Mouse (Mus musculus) small intestine, adult 2 months (tissue): Measurements from ENCODE around the gene Pwp1. TPM values are rescaled to one million over a fixed set of nuclear protein-coding genes. Genes with fewer than 3 reads are reported as not detected.
"Not testable (repeated sequence)": the region's sequence is repeated elsewhere in the genome, so short reads cannot be mapped to it uniquely, and the experiment has no call there.

Source experiments
- H3K27ac ChIP-seq: fragments of 200-500 bp; 2 replicates; pipeline ENCODE4 v1.5.1; 2012; ENCODE audit warnings: low read depth, low read length, control low read depth, inconsistent platforms; ENCODE audit not compliant: insufficient read depth
- H3K27me3 ChIP-seq: fragments of 200-500 bp; 2 replicates; pipeline ENCODE4 v1.6.1; 2012; ENCODE audit warnings: mild to moderate bottlenecking, moderate library complexity, low read length, inconsistent platforms; ENCODE audit not compliant: control insufficient read depth, insufficient read depth
- H3K36me3 ChIP-seq: fragments of 200-500 bp; 2 replicates; pipeline ENCODE4 v1.6.1; 2012; ENCODE audit warnings: mild to moderate bottlenecking, low read length, control low read depth, inconsistent platforms; ENCODE audit not compliant: control insufficient read depth, insufficient read depth
- H3K4me1 ChIP-seq: fragments of 200-500 bp; 2 replicates; pipeline ENCODE4 v1.6.1; 2012; ENCODE audit warnings: low read length, inconsistent platforms, mixed read lengths; ENCODE audit not compliant: control insufficient read depth, insufficient read depth, insufficient read length
- H3K4me3 ChIP-seq: fragments of 200-500 bp; 2 replicates; pipeline ENCODE4 v1.5.1; 2012; ENCODE audit warnings: low read depth, mild to moderate bottlenecking, control low read depth, inconsistent platforms, low read length, moderate library complexity
- CTCF ChIP-seq: fragments of 200-500 bp; IDR thresholded peaks from 2 replicates; pipeline ENCODE4 v1.5.1; 2012; ENCODE audit warnings: low read depth, mild to moderate bottlenecking, control low read depth, inconsistent platforms, low read length, moderate library complexity, mixed read lengths; ENCODE audit not compliant: insufficient replicate concordance, insufficient read length; ENCODE audit errors: extremely low read depth
- POLR2A ChIP-seq: fragments of 200-500 bp; IDR thresholded peaks from 2 replicates; pipeline ENCODE4 v1.6.1; 2012; ENCODE audit warnings: low read depth, mild to moderate bottlenecking, control low read depth, inconsistent platforms, low read length, moderate library complexity
- WGBS: fragments of 180-500 bp; shearing (Covaris S2); methylation state at CpG from one replicate; pipeline ENCODE4 v1.1.7; 2018; 5-methylcytosine and 5-hydroxymethylcytosine counted together
- polyA plus RNA-seq: library from polyadenylated mRNA; depleted of rRNA; stranded (reverse); fragments of >200 nt; gene quantifications from 2 replicates; pipeline ENCODE4 v1.2.3, GENCODE M21; 2012; rRNA removed

Pwp1 gene
- polyA plus RNA-seq = 2.0 and 3.4 TPM in 2 replicates

- H3K36me3 ChIP-seq, H3K27me3 ChIP-seq, H3K4me1 ChIP-seq: not testable (repeated sequence)
- peak within 1 kb of the TSS; percentile 92 for H3K4me3 ChIP-seq
- 2% methylated on average over 49 of the region's 49 CpGs for WGBS
- H3K27ac ChIP-seq = peak within 1 kb of the TSS; percentile 37; the same call in 1 of the 2 replicates
These were observed at the start of gene Pwp1 for GRCm38 (mm10) chr10:85829085-85829853. Gene Pwp1 (plus strand): TSS chr10:85829494.

- not testable (repeated sequence) for H3K27ac ChIP-seq, H3K27me3 ChIP-seq, H3K36me3 ChIP-seq, H3K4me1 ChIP-seq, H3K4me3 ChIP-seq
- WGBS = 90% methylated on average over 3 of the region's 3 CpGs
These were observed 7.1 kb upstream of the Pwp1 start for GRCm38 (mm10) chr10:85822143-85822696.

- WGBS = 87% methylated on average over 1 of the region's 1 CpGs
- not testable (repeated sequence) for H3K36me3 ChIP-seq, H3K4me3 ChIP-seq, H3K4me1 ChIP-seq, H3K27ac ChIP-seq, H3K27me3 ChIP-seq
These were observed 5.5 kb upstream of the Pwp1 start for GRCm38 (mm10) chr10:85823752-85824151.

GRCm38 (mm10) chr10:85828722-85829084 is 591 bp upstream of the Pwp1 start:
- not testable (repeated sequence) for H3K4me1 ChIP-seq, H3K36me3 ChIP-seq, H3K27me3 ChIP-seq, H3K27ac ChIP-seq
- 72% methylated on average over 5 of the region's 5 CpGs for WGBS
- H3K4me3 ChIP-seq = 0 out of 2 replicates have a peak overlapping the region, but pooled peaks have one; percentile 92

- Histone ChIP-seq H3K4me1 (no peaks in the 10 kb centered on the region), H3K27me3 (no peaks in the 10 kb centered on the region), H3K4me3 (no peak overlapping the region), H3K27ac (no peak overlapping the region), H3K36me3 (no peaks in the 10 kb centered on the region)
- TF ChIP-seq POLR2A (no peak), CTCF (no peak)
- 85% methylated on average over 4 of the region's 4 CpGs for WGBS
These were observed 17.0 kb downstream of the Pwp1 start for GRCm38 (mm10) chr10:85846105-85846862.

- Histone ChIP-seq H3K36me3 (peaks cover 8% of the 10 kb centered on the region), H3K27me3 (no peaks in the 10 kb centered on the region), H3K4me3 (peak overlapping the region; percentile 76), H3K27ac (0 out of 2 replicates have a peak overlapping the region, but pooled peaks have one; percentile 35), H3K4me1 (no peaks in the 10 kb centered on the region)
- TF ChIP-seq CTCF = no peak
- TF ChIP-seq POLR2A = no peak; the same call in none of the 2 replicates
- WGBS = under 1% methylated on average over 55 of the region's 55 CpGs
These were observed 42.6 kb downstream of the Pwp1 start for GRCm38 (mm10) chr10:85871698-85872478.

GRCm38 (mm10) chr10:85872479-85872773 is 43.1 kb downstream of the Pwp1 start:
- no peak overlapping the region for H3K27ac ChIP-seq
- TF ChIP-seq POLR2A (no peak), CTCF (no peak)
- under 1% methylated on average over 5 of the region's 5 CpGs for WGBS
- H3K4me1 ChIP-seq = no peaks in the 10 kb centered on the region
- peaks cover 10% of the 10 kb centered on the region for H3K36me3 ChIP-seq
- no peaks in the 10 kb centered on the region for H3K27me3 ChIP-seq
- peak overlapping the region; percentile 76 for H3K4me3 ChIP-seq
